In genomic region chr5:9032101-9032590, GRCm38 (mm10) we compare ENCODE assay signal across 14 mouse cellular contexts.
DNase-seq lines count a peak whose midpoint lies in the region.
"Had no signal": no experiment of that assay in that cellular context is flagged by ENCODE, and none has a peak within 500 bp of the region (broad histone marks: within the 10 kb centered on the region; RNA-seq: fewer than 3 reads in every experiment).

No protein-coding gene starts in this region.

- peak; percentile 56 for DNase-seq in kidney, adult 11 months
- no peak for DNase-seq in kidney, adult 18-20 months
- peak; percentile 16 for DNase-seq in kidney, postnatal 14 days
- DNase-seq in kidney, postnatal 10 days: no peak
- peak; percentile 52 to 56 for DNase-seq in kidney, postnatal 36 days
- no peak for DNase-seq in left cerebral cortex, adult 9 months (ENCODE audit: low spot score in 2 of 2)
- DNase-seq: adrenal gland, adult 2 months; cerebellum, adult 11 months; cerebellum, adult 9-10 months; embryo, embryonic 11 days; gastrocnemius, adult 2 months; gastrocnemius, postnatal 25 days; heart, adult 11 months; heart, postnatal 36 days had no signal

Comparison
In these comparisons a context has a peak if more than half of its experiments do, and no peak if none do; other contexts are left out.
1. DNase-seq: peak in kidney, adult 11 months (single experiment), kidney, postnatal 14 days (single experiment) and kidney, postnatal 36 days (2 of 2); none in kidney, adult 18-20 months (single experiment), kidney, postnatal 10 days (single experiment) and left cerebral cortex, adult 9 months (0 of 2).